ENCODE assay signal across 32 mouse cellular contexts in the genomic region with DNA sequence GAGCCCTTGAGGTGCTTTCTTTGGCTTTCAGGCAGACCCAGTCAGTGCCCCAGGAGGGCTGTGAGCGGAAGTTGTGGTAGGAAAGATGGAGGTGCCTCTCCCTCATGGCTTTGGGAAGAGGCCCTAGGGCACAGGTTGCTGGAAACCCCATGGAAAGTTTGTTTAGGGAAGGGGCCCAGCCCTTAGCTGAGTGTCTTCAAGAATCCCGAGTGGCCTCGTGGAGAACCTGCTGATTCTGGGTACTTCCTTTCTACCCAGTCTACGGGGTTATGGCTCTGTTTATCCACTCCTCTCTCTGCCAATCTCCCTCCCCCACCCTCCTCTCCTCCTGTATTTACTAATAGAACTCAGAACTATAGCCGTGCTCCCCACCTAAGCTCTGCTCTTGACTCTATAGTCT. TPM values are rescaled to one million over a fixed set of nuclear protein-coding genes. Genes with fewer than 3 reads are reported as not detected.
"Had no signal": no experiment of that assay in that cellular context is flagged by ENCODE, and none has a peak within 500 bp of the region (broad histone marks: within the 10 kb centered on the region; RNA-seq: fewer than 3 reads in every experiment).

No protein-coding gene starts in this region.

- H3K27me3 ChIP-seq: forebrain, embryonic 15.5 days; hindbrain, embryonic 13.5 days; hindbrain, embryonic 15.5 days; kidney, embryonic 15.5 days had no signal

- ATAC-seq: forebrain, embryonic 15.5 days; forebrain, postnatal 0 days; hindbrain, postnatal 0 days; intestine, embryonic 16.5 days had no signal

- H3K4me2 ChIP-seq: forebrain, embryonic 15.5 days; heart, embryonic 11.5 days; heart, embryonic 13.5 days; heart, embryonic 15.5 days; hindbrain, embryonic 13.5 days; hindbrain, embryonic 15.5 days; kidney, embryonic 15.5 days had no signal

- H3K9me3 ChIP-seq: forebrain, embryonic 15.5 days; heart, embryonic 13.5 days; heart, embryonic 15.5 days; hindbrain, embryonic 13.5 days; hindbrain, embryonic 15.5 days; kidney, embryonic 15.5 days had no signal

- DNase-seq: forebrain, postnatal 0 days; gastrocnemius, postnatal 14 days; gastrocnemius, postnatal 36 days; heart, adult 11 months; heart, adult 2 months; heart, postnatal 14 days; heart, postnatal 36 days; kidney, adult 11 months; kidney, adult 2 months; kidney, adult 9 months; kidney, postnatal 14 days; kidney, postnatal 36 days; layer of hippocampus, adult 9-11 months; layer of hippocampus, postnatal 36 days; left cerebral cortex, postnatal 4 days had no signal

- H3K27ac ChIP-seq: forebrain, embryonic 15.5 days; heart, adult 2 months; heart, embryonic 13.5 days; heart, embryonic 15.5 days; hindbrain, embryonic 13.5 days; hindbrain, embryonic 15.5 days; hindbrain, postnatal 0 days; kidney, embryonic 15.5 days; kidney, postnatal 0 days had no signal

- H3K36me3 ChIP-seq: forebrain, embryonic 15.5 days; heart, embryonic 13.5 days; hindbrain, embryonic 13.5 days; hindbrain, embryonic 15.5 days had no signal

- H3K4me3 ChIP-seq: forebrain, embryonic 15.5 days; heart, adult 2 months; heart, embryonic 13.5 days; heart, embryonic 15.5 days; hindbrain, embryonic 13.5 days; hindbrain, embryonic 15.5 days; kidney, embryonic 15.5 days had no signal

- H3K9ac ChIP-seq: forebrain, embryonic 15.5 days; forebrain, postnatal 0 days; heart, embryonic 13.5 days; heart, embryonic 15.5 days; hindbrain, embryonic 13.5 days; hindbrain, embryonic 15.5 days; kidney, embryonic 15.5 days had no signal

RNA-seq across cellular contexts. Expression of gene Rsph14, which starts 43.3 kb away (rescaled TPM):
- total RNA-seq: gastrocnemius, adult 18-20 months; gastrocnemius, adult 8-10 months; gastrocnemius, postnatal 14 days; gastrocnemius, postnatal 36 days; heart, adult 2 months; heart, postnatal 14 days; heart, postnatal 36 days; hematopoietic stem cell, adult 5-6 weeks had no signal
- polyA plus RNA-seq: heart, embryonic 11.5 days; heart, embryonic 13.5 days; heart, embryonic 15.5 days; heart, postnatal 0 days; intestine, embryonic 14.5 days; intestine, embryonic 16.5 days; kidney, adult 2 months; kidney, embryonic 15.5 days; kidney, postnatal 0 days; large intestine, adult 2 months; limb, embryonic 11.5 days had no signal
